Mouse (Mus musculus): ENCODE measurements around the gene Plekho1. TPM values are rescaled to one million over a fixed set of nuclear protein-coding genes. Genes with fewer than 3 reads are reported as not detected.
A peak's percentile ranks its signal among the peaks of the same experiment; 100 is the strongest.

Plekho1 gene
- polyA plus RNA-seq, 1 experiment from 2014 or later: 63.3 TPM

DNA sequence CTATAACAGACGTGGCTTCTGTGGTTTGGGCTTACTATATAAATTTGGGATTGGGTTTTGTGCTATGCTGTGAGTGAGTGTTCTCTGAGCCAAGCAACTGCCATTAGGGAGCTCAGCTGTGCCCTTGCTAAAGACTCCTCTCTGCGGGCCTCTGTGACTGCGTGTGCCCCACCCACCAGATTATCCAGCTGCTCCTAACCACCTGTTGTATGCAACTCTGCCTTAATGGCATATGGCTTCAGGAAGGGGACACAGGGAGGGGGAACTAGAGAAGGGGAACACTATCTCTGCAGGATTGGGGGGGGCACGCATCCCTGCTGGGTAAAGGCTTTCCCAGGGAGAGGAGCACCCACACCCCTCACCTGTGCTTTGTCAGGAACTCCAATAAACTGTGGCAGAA is 37.2 kb upstream of the Plekho1 start:
- H3K9ac ChIP-seq (ENCODE audit: low read length): no peak overlapping the region
- H3K4me2 ChIP-seq (ENCODE audit: low read depth, low read length): no peak overlapping the region
- no peak overlapping the region for H3K27ac ChIP-seq (ENCODE audit: low read length)
- H3K27me3 ChIP-seq (ENCODE audit: control insufficient read depth, insufficient read depth, low read length): no peaks in the 10 kb centered on the region
- H3K36me3 ChIP-seq (ENCODE audit: control insufficient read depth, insufficient read depth): 0 out of 2 replicates have a peak, but pooled peaks cover 2% of the 10 kb centered on the region
- H3K9me3 ChIP-seq (replicated peaks; ENCODE audit: control insufficient read depth, low read length): no peaks in the 10 kb centered on the region
- H3K4me3 ChIP-seq (ENCODE audit: low read length): no peak overlapping the region
- ATAC-seq (replicated peaks; ENCODE audit: extremely low read depth, insufficient read depth, low FRiP score): no peak
- WGBS: 81% methylated on average over 4 of the region's 4 CpGs
- peaks cover 6% of the 10 kb centered on the region for H3K4me1 ChIP-seq (ENCODE audit: control insufficient read depth, insufficient read depth, low read length)

DNA sequence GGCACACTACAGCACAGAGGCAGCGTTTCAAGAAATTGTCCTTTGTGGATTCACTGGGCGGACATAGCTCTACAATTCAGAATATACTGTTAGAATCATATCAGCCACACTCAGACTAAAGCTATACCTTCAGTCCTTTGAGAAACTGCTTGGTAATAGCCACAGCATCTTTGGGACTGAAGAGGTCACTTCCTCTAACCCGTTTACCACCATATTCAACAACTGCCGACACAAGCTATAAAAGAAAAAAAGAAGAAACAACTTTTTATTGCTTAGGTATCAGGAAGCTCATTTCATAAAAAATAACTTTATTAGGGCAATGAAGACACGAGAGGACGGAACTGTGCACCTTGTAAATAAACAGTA is 36.8 kb upstream of the Plekho1 start:
- WGBS: 88% methylated on average over 6 of the region's 6 CpGs
- no peak overlapping the region for H3K27ac ChIP-seq (ENCODE audit: low read length)
- no peak overlapping the region for H3K9ac ChIP-seq (ENCODE audit: low read length)
- H3K9me3 ChIP-seq (replicated peaks; ENCODE audit: control insufficient read depth, low read length): no peaks in the 10 kb centered on the region
- 0 out of 2 replicates have a peak, but pooled peaks cover 2% of the 10 kb centered on the region for H3K36me3 ChIP-seq (ENCODE audit: control insufficient read depth, insufficient read depth)
- H3K4me1 ChIP-seq (ENCODE audit: control insufficient read depth, insufficient read depth, low read length): peaks cover 7% of the 10 kb centered on the region
- ATAC-seq (replicated peaks; ENCODE audit: extremely low read depth, insufficient read depth, low FRiP score): no peak
- no peak overlapping the region for H3K4me3 ChIP-seq (ENCODE audit: low read length)
- no peaks in the 10 kb centered on the region for H3K27me3 ChIP-seq (ENCODE audit: control insufficient read depth, insufficient read depth, low read length)
- H3K4me2 ChIP-seq (ENCODE audit: low read depth, low read length): no peak overlapping the region

DNA sequence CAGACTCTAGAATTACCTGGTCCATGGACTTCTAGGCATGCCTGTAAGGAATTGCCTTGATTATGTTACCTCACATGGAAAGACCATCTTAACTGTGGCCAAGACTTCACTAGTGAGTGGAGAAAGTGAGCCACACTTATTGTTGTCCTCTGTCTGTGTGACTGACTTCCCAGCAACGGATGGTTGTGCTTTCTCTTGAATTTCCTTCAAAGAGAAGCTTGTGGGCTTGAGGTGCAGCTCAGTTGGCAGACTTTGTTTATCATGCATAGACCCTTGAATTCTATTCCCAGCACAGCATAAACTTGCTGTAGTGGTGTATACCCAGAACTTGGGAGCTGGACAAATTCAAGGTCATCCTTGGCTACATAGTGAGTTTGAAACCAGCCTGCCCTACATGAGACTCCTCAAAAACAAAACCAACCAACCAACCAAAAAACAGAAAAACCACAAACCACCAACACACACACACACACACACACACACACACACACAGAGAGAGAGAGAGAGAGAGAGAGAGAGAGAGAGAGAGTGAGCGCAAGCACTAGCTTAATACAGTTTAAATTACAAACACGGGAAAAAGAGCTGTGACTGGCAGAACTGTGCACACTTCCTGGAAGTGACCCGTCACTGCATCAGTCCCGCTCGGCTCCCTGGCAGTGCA is 36.3 kb upstream of the Plekho1 start:
- WGBS: 78% methylated on average over 6 of the region's 6 CpGs
- H3K4me2 ChIP-seq (ENCODE audit: low read depth, low read length): no peak overlapping the region
- H3K4me1 ChIP-seq (ENCODE audit: control insufficient read depth, insufficient read depth, low read length): peaks cover 9% of the 10 kb centered on the region
- H3K27ac ChIP-seq (ENCODE audit: low read length): no peak overlapping the region
- H3K9ac ChIP-seq (ENCODE audit: low read length): no peak overlapping the region
- H3K27me3 ChIP-seq (ENCODE audit: control insufficient read depth, insufficient read depth, low read length): no peaks in the 10 kb centered on the region
- H3K36me3 ChIP-seq (ENCODE audit: control insufficient read depth, insufficient read depth): 0 out of 2 replicates have a peak, but pooled peaks cover 2% of the 10 kb centered on the region
- ATAC-seq (replicated peaks; ENCODE audit: extremely low read depth, insufficient read depth, low FRiP score): 0 out of 2 replicates have a peak, but pooled peaks have one; percentile 45
- H3K4me3 ChIP-seq (ENCODE audit: low read length): no peak overlapping the region
- no peaks in the 10 kb centered on the region for H3K9me3 ChIP-seq (replicated peaks; ENCODE audit: control insufficient read depth, low read length)

DNA sequence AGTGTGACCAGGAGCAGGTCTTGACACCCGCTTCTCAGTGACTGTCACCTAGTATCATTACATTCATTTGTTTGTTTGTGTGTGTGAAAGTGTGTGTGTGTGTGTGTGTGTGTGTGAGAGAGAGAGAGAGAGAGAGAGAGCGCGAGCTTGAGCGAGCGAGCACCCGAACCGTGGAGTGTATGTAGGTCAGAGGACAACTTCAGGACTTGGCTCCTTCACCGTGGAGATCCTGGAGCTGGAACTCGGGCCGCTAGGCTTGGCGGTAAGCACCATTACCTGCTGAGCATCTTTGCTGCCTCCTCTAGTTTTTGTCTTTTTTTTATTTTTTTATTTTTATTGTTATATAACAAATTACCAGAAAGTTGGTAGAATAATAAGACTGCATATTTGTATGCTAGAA is 34.0 kb upstream of the Plekho1 start:
- Histone ChIP-seq H3K4me3 (ENCODE audit: low read length) (no peak overlapping the region), H3K27me3 (ENCODE audit: control insufficient read depth, insufficient read depth, low read length) (no peaks in the 10 kb centered on the region), H3K36me3 (ENCODE audit: control insufficient read depth, insufficient read depth) (0 out of 2 replicates have a peak, but pooled peaks cover 2% of the 10 kb centered on the region), H3K27ac (ENCODE audit: low read length) (no peak overlapping the region), H3K4me2 (ENCODE audit: low read depth, low read length) (no peak overlapping the region), H3K9me3 (replicated peaks; ENCODE audit: control insufficient read depth, low read length) (no peaks in the 10 kb centered on the region), H3K4me1 (ENCODE audit: control insufficient read depth, insufficient read depth, low read length) (peaks cover 7% of the 10 kb centered on the region), H3K9ac (ENCODE audit: low read length) (no peak overlapping the region)
- no peak for ATAC-seq (replicated peaks; ENCODE audit: extremely low read depth, insufficient read depth, low FRiP score)
- 89% methylated on average over 11 of the region's 11 CpGs for WGBS

DNA sequence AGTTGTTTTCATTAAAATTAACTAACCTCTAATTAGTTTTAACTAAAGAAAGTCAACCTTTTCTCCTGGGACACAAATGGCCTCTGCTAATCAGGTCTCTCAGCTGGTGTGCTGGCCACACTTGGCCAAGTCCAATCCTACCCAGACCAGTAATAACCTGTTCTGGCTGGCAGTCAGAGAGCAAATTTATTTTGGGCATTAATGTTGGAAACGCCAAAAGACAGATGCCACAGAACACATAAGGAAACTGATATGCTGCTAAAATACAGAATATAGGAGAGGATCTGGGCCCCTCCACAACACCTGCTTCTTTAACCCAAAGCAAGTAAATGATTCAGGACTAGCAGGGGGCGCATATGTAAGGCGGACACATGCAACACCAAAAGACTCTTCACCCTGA is 33.5 kb upstream of the Plekho1 start:
- Histone ChIP-seq H3K4me1 (ENCODE audit: control insufficient read depth, insufficient read depth, low read length) (peaks cover 4% of the 10 kb centered on the region; the same call in 1 of the 2 replicates), H3K9me3 (replicated peaks; ENCODE audit: control insufficient read depth, low read length) (no peaks in the 10 kb centered on the region), H3K27me3 (ENCODE audit: control insufficient read depth, insufficient read depth, low read length) (no peaks in the 10 kb centered on the region), H3K4me3 (ENCODE audit: low read length) (no peak overlapping the region), H3K9ac (ENCODE audit: low read length) (no peak overlapping the region), H3K36me3 (ENCODE audit: control insufficient read depth, insufficient read depth) (0 out of 2 replicates have a peak, but pooled peaks cover 2% of the 10 kb centered on the region), H3K4me2 (ENCODE audit: low read depth, low read length) (no peak overlapping the region), H3K27ac (ENCODE audit: low read length) (no peak overlapping the region)
- ATAC-seq (replicated peaks; ENCODE audit: extremely low read depth, insufficient read depth, low FRiP score): no peak
- 79% methylated on average over 3 of the region's 3 CpGs for WGBS

DNA sequence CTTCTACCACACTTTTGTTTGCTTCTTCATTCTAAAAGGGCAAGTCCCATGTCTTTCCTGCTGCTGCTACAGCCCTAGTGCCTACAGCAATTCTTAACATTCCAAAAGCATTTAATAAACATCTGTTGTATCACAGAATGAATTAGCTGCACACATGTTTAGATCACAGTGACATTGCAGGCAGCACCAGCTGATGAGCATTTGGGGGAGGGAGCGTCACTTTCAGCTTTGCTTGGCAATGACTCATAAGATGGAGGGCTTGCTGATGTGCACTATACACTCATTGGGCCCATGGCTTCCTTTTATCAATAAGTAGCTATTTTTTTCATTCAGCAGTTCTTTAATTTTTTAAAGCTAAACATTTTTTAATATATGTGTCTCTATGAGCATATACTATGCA is 32.1 kb upstream of the Plekho1 start:
- Histone ChIP-seq H3K4me1 (ENCODE audit: control insufficient read depth, insufficient read depth, low read length) (peaks cover 4% of the 10 kb centered on the region; the same call in 1 of the 2 replicates), H3K9ac (ENCODE audit: low read length) (no peak overlapping the region), H3K4me2 (ENCODE audit: low read depth, low read length) (no peak overlapping the region), H3K27me3 (ENCODE audit: control insufficient read depth, insufficient read depth, low read length) (no peaks in the 10 kb centered on the region), H3K9me3 (replicated peaks; ENCODE audit: control insufficient read depth, low read length) (no peaks in the 10 kb centered on the region), H3K4me3 (ENCODE audit: low read length) (no peak overlapping the region), H3K36me3 (ENCODE audit: control insufficient read depth, insufficient read depth) (0 out of 2 replicates have a peak, but pooled peaks cover 2% of the 10 kb centered on the region), H3K27ac (ENCODE audit: low read length) (no peak overlapping the region)
- no peak for ATAC-seq (replicated peaks; ENCODE audit: extremely low read depth, insufficient read depth, low FRiP score)
- 87% methylated on average over 1 of the region's 1 CpGs for WGBS

DNA sequence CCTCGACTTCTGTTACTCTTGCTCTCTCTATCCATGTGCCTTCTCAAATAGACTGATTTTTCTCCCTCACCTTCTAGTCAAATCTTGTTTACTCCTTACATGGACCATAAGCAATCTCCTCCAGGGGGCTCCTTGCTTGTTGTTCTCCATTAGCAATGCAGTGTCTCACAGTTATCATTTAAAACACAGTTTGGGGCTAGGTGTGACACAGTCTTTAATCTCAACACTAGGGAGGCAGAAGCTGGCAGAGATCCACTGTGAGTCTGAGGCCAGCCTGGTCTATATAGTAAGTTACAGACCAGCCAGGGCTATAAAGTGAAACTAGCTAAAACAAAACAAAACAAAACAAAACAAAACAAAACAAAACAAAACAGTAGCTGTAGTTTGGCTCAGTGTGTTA is 31.3 kb upstream of the Plekho1 start:
- 68% methylated on average over 1 of the region's 1 CpGs for WGBS
- H3K27me3 ChIP-seq (ENCODE audit: control insufficient read depth, insufficient read depth, low read length): no peaks in the 10 kb centered on the region
- H3K36me3 ChIP-seq (ENCODE audit: control insufficient read depth, insufficient read depth): 0 out of 2 replicates have a peak, but pooled peaks cover 2% of the 10 kb centered on the region
- H3K4me3 ChIP-seq (ENCODE audit: low read length): no peak overlapping the region
- no peak overlapping the region for H3K27ac ChIP-seq (ENCODE audit: low read length)
- no peak overlapping the region for H3K4me2 ChIP-seq (ENCODE audit: low read depth, low read length)
- peaks cover 4% of the 10 kb centered on the region; the same call in 1 of the 2 replicates for H3K4me1 ChIP-seq (ENCODE audit: control insufficient read depth, insufficient read depth, low read length)
- H3K9ac ChIP-seq (ENCODE audit: low read length): no peak overlapping the region
- no peaks in the 10 kb centered on the region for H3K9me3 ChIP-seq (replicated peaks; ENCODE audit: control insufficient read depth, low read length)
- no peak for ATAC-seq (replicated peaks; ENCODE audit: extremely low read depth, insufficient read depth, low FRiP score)

DNA sequence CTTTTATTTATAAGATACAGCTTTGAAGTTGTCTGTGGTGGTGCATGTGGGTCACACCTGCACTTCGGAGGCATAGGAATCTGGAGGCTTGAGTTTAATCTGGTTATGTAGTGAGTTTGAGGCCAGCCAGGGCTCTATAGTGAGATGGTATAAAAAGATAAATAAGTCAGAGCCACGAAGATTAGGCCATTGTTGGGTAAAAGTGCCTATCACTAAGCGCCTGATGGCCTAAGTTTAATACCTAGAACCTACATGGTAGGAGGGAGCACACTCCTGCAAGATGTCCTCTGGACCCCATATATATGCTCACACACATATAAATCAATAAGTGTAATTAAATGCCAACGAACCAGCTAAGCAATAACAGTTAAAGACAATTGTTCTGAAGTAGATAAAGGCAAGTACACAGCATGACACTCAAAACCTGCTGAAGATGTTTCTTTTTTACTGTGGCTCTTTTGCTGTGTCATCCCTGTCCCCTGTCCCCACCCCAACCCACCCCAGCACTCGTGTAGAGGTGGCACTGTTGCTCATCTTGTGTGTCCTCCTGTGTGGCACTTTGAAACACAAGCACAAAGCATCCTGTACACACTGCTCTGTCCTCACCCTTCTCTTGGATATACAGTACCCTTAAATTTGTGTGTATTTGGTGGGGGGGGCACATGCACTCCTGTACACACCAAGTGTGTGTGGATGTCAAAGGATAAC is 25.8 kb upstream of the Plekho1 start:
- WGBS: 70% methylated on average over 5 of the region's 5 CpGs
- H3K9me3 ChIP-seq (replicated peaks; ENCODE audit: control insufficient read depth, low read length): no peaks in the 10 kb centered on the region
- H3K4me3 ChIP-seq (ENCODE audit: low read length): no peak overlapping the region
- no peaks in the 10 kb centered on the region for H3K27me3 ChIP-seq (ENCODE audit: control insufficient read depth, insufficient read depth, low read length)
- H3K27ac ChIP-seq (ENCODE audit: low read length): no peak overlapping the region
- H3K9ac ChIP-seq (ENCODE audit: low read length): no peak overlapping the region
- H3K36me3 ChIP-seq (ENCODE audit: control insufficient read depth, insufficient read depth): 0 out of 2 replicates have a peak, but pooled peaks cover 3% of the 10 kb centered on the region
- ATAC-seq (replicated peaks; ENCODE audit: extremely low read depth, insufficient read depth, low FRiP score): no peak
- peaks cover 7% of the 10 kb centered on the region for H3K4me1 ChIP-seq (ENCODE audit: control insufficient read depth, insufficient read depth, low read length)
- no peak overlapping the region for H3K4me2 ChIP-seq (ENCODE audit: low read depth, low read length)

DNA sequence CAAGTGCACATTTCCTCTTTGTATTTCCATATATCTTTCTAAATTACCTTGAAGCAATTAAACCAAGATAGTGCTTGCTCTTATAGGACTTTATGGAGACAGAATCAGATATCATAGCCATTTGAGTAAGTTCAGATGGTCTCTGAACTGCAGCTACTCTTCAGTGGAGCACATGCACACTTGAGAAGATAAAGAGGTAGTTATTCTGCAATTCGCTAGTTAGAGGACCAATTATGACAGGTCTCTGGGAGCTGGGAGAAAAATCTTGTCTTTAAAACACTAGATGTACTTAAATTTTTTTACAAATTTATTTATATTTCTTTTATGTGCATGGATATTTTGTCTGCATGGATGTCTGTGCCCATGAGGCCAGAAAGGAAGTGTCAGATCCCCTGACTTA is 24.9 kb upstream of the Plekho1 start:
- ATAC-seq (replicated peaks; ENCODE audit: extremely low read depth, insufficient read depth, low FRiP score): no peak
- Histone ChIP-seq H3K4me1 (ENCODE audit: control insufficient read depth, insufficient read depth, low read length) (peaks cover 7% of the 10 kb centered on the region), H3K9ac (ENCODE audit: low read length) (no peak overlapping the region), H3K4me3 (ENCODE audit: low read length) (no peak overlapping the region), H3K36me3 (ENCODE audit: control insufficient read depth, insufficient read depth) (0 out of 2 replicates have a peak, but pooled peaks cover 3% of the 10 kb centered on the region), H3K27ac (ENCODE audit: low read length) (no peak overlapping the region), H3K9me3 (replicated peaks; ENCODE audit: control insufficient read depth, low read length) (no peaks in the 10 kb centered on the region), H3K27me3 (ENCODE audit: control insufficient read depth, insufficient read depth, low read length) (no peaks in the 10 kb centered on the region), H3K4me2 (ENCODE audit: low read depth, low read length) (no peak overlapping the region)
- 59% methylated on average over 1 of the region's 1 CpGs for WGBS

Measured in heart, embryonic 16.5 days (tissue).